In genomic region chr5:138171695-138172491, GRCm38 (mm10) we compare ENCODE assay signal across 8 mouse cellular contexts. TPM values are rescaled to one million over a fixed set of nuclear protein-coding genes. Genes with fewer than 3 reads are reported as not detected.
DNase-seq lines count a peak whose midpoint lies in the region; ATAC-seq and TF ChIP-seq lines count a peak whose summit lies in the region.

Gene Ap4m1, plus strand, starts transcription at chr5:138172002.
Gene Mcm7, minus strand, starts transcription at chr5:138172422.

- ATAC-seq in heart, embryonic 11.5 days (replicated peaks; ENCODE audit: insufficient number of reproducible peaks, low FRiP score, low TSS enrichment): peak; percentile 94
- ATAC-seq in kidney, embryonic 16.5 days (ENCODE audit: low FRiP score, low TSS enrichment): peak; percentile 95

- H3K27ac ChIP-seq in heart, embryonic 11.5 days (ENCODE audit: low read depth, low read length): peak within 1 kb of the TSS; percentile 99
- peak within 1 kb of the TSS; percentile 97 for H3K27ac ChIP-seq in kidney, embryonic 16.5 days (ENCODE audit: low read length)
- peak within 1 kb of the TSS; percentile 62 for H3K27ac ChIP-seq in liver, adult 2 months (replicated peaks; ENCODE audit: insufficient read depth, low read depth, low read length)

- under 1% methylated on average over 54 of the region's 54 CpGs for WGBS in heart, embryonic 11.5 days (ENCODE audit: insufficient replicate concordance)
- under 1% methylated on average over 54 of the region's 54 CpGs for WGBS in kidney, embryonic 16.5 days
- WGBS in liver, adult 2 months: under 1% methylated on average over 54 of the region's 54 CpGs

- H3K9me3 ChIP-seq in erythroblast, embryonic 14.5 days (ENCODE audit: control insufficient read depth, low read length): no peaks in the 10 kb centered on the region
- no peaks in the 10 kb centered on the region for H3K9me3 ChIP-seq in heart, embryonic 11.5 days (replicated peaks; ENCODE audit: control insufficient read depth, low read length)
- no peaks in the 10 kb centered on the region for H3K9me3 ChIP-seq in kidney, embryonic 16.5 days (ENCODE audit: low read length)

- H3ac ChIP-seq in C2C12 (ENCODE audit: control insufficient read depth, insufficient read length, low read depth) (peak within 1 kb of the TSS; percentile 79), myocyte (ENCODE audit: control insufficient read depth, insufficient read length) (peak within 1 kb of the TSS; percentile 34)

- H3K79me2 ChIP-seq in C2C12 (ENCODE audit: control insufficient read depth, insufficient read depth) (peaks cover 60% of the 10 kb centered on the region), myocyte (ENCODE audit: control insufficient read depth, insufficient read depth) (peaks cover 19% of the 10 kb centered on the region)
- no peaks in the 10 kb centered on the region; the same call in 1 of the 2 replicates for H3K79me2 ChIP-seq in liver, adult 2 months (ENCODE audit: control insufficient read depth, insufficient read depth, low read length)

- H3K4me1 ChIP-seq in erythroblast, embryonic 14.5 days (ENCODE audit: control insufficient read depth): peaks cover 54% of the 10 kb centered on the region
- H3K4me1 ChIP-seq in heart, embryonic 11.5 days (ENCODE audit: control insufficient read depth, insufficient read depth, low read length): peaks cover 9% of the 10 kb centered on the region
- H3K4me1 ChIP-seq in kidney, embryonic 16.5 days (ENCODE audit: insufficient read depth, low read length): peaks cover 11% of the 10 kb centered on the region
- H3K4me1 ChIP-seq in liver, adult 2 months (ENCODE audit: control insufficient read depth, insufficient read depth, low read length): peaks cover 2% of the 10 kb centered on the region; the same call in 1 of the 2 replicates

- H3K4me3 ChIP-seq in C2C12 (ENCODE audit: insufficient read depth, poor library complexity, severe bottlenecking) (peak within 1 kb of the TSS; percentile 83), myocyte (peak within 1 kb of the TSS; percentile 92)
- H3K4me3 ChIP-seq in erythroblast, embryonic 14.5 days (replicated peaks): peak within 1 kb of the TSS; percentile 95
- H3K4me3 ChIP-seq in heart, embryonic 11.5 days (ENCODE audit: low read depth, low read length): peak within 1 kb of the TSS; percentile 89
- peak within 1 kb of the TSS; percentile 83 for H3K4me3 ChIP-seq in kidney, embryonic 16.5 days (ENCODE audit: low read length)
- peak within 1 kb of the TSS; percentile 61 for H3K4me3 ChIP-seq in liver, adult 2 months (ENCODE audit: insufficient read depth, low read depth, low read length)

- no peaks in the 10 kb centered on the region for H3K27me3 ChIP-seq in C2C12 (ENCODE audit: control insufficient read depth, insufficient read depth, insufficient read length)
- H3K27me3 ChIP-seq in erythroblast, embryonic 14.5 days (ENCODE audit: control insufficient read depth): no peaks in the 10 kb centered on the region
- no peaks in the 10 kb centered on the region for H3K27me3 ChIP-seq in heart, embryonic 11.5 days (ENCODE audit: control insufficient read depth, insufficient read depth, low read length)
- H3K27me3 ChIP-seq in kidney, embryonic 16.5 days (ENCODE audit: insufficient read depth, low read length): no peaks in the 10 kb centered on the region
- H3K27me3 ChIP-seq in liver, adult 2 months (ENCODE audit: control insufficient read depth, insufficient read depth, low read length): no peaks in the 10 kb centered on the region
- no peaks in the 10 kb centered on the region for H3K27me3 ChIP-seq in myocyte (ENCODE audit: control insufficient read depth, insufficient read depth, insufficient read length)
- H3K27me3 ChIP-seq in splenic B cell, adult 2 months (ENCODE audit: control insufficient read depth, insufficient read depth, low read length, poor library complexity, severe bottlenecking): no peaks in the 10 kb centered on the region

- peak; percentile 27; the same call in 1 of the 2 replicates for TF ChIP-seq POLR2A in brain, embryonic 14.5 days (IDR thresholded peaks at IDR 0.05; ENCODE audit: borderline replicate concordance, extremely low read depth, insufficient read depth, insufficient read length, poor library complexity, severe bottlenecking)
- TF ChIP-seq POLR2A in liver, adult 2 months (IDR thresholded peaks at IDR 0.05; ENCODE audit: extremely low read depth, insufficient read depth, low read length): 0 out of 2 replicates have a peak, but pooled peaks have one; percentile 15
- TF ChIP-seq POLR2A in myocyte (IDR thresholded peaks at IDR 0.05; ENCODE audit: insufficient read length, low read depth): peak; percentile 39

- peak within 1 kb of the TSS; percentile 93 for H3K4me2 ChIP-seq in heart, embryonic 11.5 days
- H3K4me2 ChIP-seq in kidney, embryonic 16.5 days (replicated peaks; ENCODE audit: low read depth, low read length): peak within 1 kb of the TSS; percentile 89
- H3K4me2 ChIP-seq in myocyte (ENCODE audit: low read depth): peak within 1 kb of the TSS; percentile 94

- peak within 1 kb of the TSS; percentile 96 for H3K9ac ChIP-seq in heart, embryonic 11.5 days (ENCODE audit: low read depth, low read length)
- peak within 1 kb of the TSS; percentile 79 for H3K9ac ChIP-seq in kidney, embryonic 16.5 days (replicated peaks; ENCODE audit: low read length)
- peak within 1 kb of the TSS; percentile 60 for H3K9ac ChIP-seq in liver, adult 2 months (ENCODE audit: low read depth, low read length)

- no peak for TF ChIP-seq CTCF in C2C12 (IDR thresholded peaks at IDR 0.05; ENCODE audit: control insufficient read depth, insufficient read depth, insufficient read length)
- TF ChIP-seq CTCF in brain, embryonic 14.5 days (IDR thresholded peaks at IDR 0.05; ENCODE audit: borderline replicate concordance, extremely low read depth, insufficient read depth, insufficient read length): 0 out of 2 replicates have a peak, but pooled peaks have one; percentile 1
- 0 out of 2 replicates have a peak, but pooled peaks have one; percentile 3 for TF ChIP-seq CTCF in liver, adult 2 months (IDR thresholded peaks at IDR 0.05; ENCODE audit: low read depth, low read length)

- H3K36me3 ChIP-seq in C2C12 (ENCODE audit: control insufficient read depth, insufficient read depth) (peaks cover 57% of the 10 kb centered on the region), myocyte (ENCODE audit: control insufficient read depth, insufficient read depth) (peaks cover 13% of the 10 kb centered on the region)
- peaks cover 82% of the 10 kb centered on the region for H3K36me3 ChIP-seq in erythroblast, embryonic 14.5 days (ENCODE audit: control insufficient read depth)
- peaks cover 34% of the 10 kb centered on the region for H3K36me3 ChIP-seq in heart, embryonic 11.5 days (ENCODE audit: control insufficient read depth, insufficient read depth, low read length)
- peaks cover 42% of the 10 kb centered on the region for H3K36me3 ChIP-seq in kidney, embryonic 16.5 days (ENCODE audit: insufficient read depth, low read length)
- peaks cover under 1% of the 10 kb centered on the region; the same call in 1 of the 2 replicates for H3K36me3 ChIP-seq in liver, adult 2 months (ENCODE audit: control insufficient read depth, insufficient read depth, low read length)
- peaks cover 3% of the 10 kb centered on the region; the same call in 1 of the 2 replicates for H3K36me3 ChIP-seq in splenic B cell, adult 2 months (ENCODE audit: control insufficient read depth, insufficient read depth, low read length, poor library complexity, severe bottlenecking)

- DNase-seq in brain, embryonic 14.5 days (ENCODE audit: low read depth): peak; percentile 99
- peak; percentile 94 for DNase-seq in liver, adult 2 months (ENCODE audit: extremely low read depth, low read depth, low spot score)
- DNase-seq in splenic B cell, adult 2 months (ENCODE audit: low read depth, low spot score): peak; percentile 95

- peaks cover 25% of the 10 kb centered on the region for H3K79me3 ChIP-seq in C2C12 (ENCODE audit: low read depth)

TF ChIP-seq in C2C12, 6 proteins besides CTCF, POLR2A, EP300 and RAD21:
- no peak for TF ChIP-seq MYOD1 (IDR thresholded peaks at IDR 0.05; ENCODE audit: control insufficient read depth, insufficient read length, low read depth)
- TF ChIP-seq USF1 (IDR thresholded peaks at IDR 0.05; ENCODE audit: low read depth): peak; percentile 91
- TF ChIP-seq CEBPB (IDR thresholded peaks at IDR 0.05; ENCODE audit: low read depth): no peak
- TF ChIP-seq FOSL1 (IDR thresholded peaks at IDR 0.05; ENCODE audit: insufficient read depth, low read length, poor library complexity, severe bottlenecking): no peak
- TF ChIP-seq MAX (IDR thresholded peaks at IDR 0.05): no peak
- no peak for TF ChIP-seq MYOG (IDR thresholded peaks at IDR 0.05; ENCODE audit: control insufficient read depth, extremely low read depth, insufficient read length)
TF ChIP-seq in C2C12: peak in this region for 1.

TF ChIP-seq in myocyte, 11 proteins besides CTCF, POLR2A, EP300 and RAD21:
- no peak for TF ChIP-seq TCF12 (IDR thresholded peaks at IDR 0.05; ENCODE audit: insufficient read depth, poor library complexity, severe bottlenecking)
- peak; percentile 9 for TF ChIP-seq SRF (IDR thresholded peaks at IDR 0.05; ENCODE audit: control insufficient read depth, insufficient read length, low read depth)
- TF ChIP-seq USF1 (IDR thresholded peaks at IDR 0.05; ENCODE audit: low read depth): peak; percentile 91
- peak; percentile 42 for TF ChIP-seq E2F4 (IDR thresholded peaks at IDR 0.05; ENCODE audit: insufficient read depth)
TF ChIP-seq in myocyte: peak in this region for 3.

RNA-seq across cellular contexts. Expression of gene Ap4m1, which starts in this region (rescaled TPM):
- 11.2 TPM for polyA plus RNA-seq in C2C12 (2012; fragmentation: generic; extraction: Trizol)
- polyA plus RNA-seq in brain, embryonic 14.5 days (2012; rRNA removed): 60.2 and 77.6 TPM in 2 replicates
- polyA plus RNA-seq in erythroblast, embryonic 14.5 days (2012): 1.1 and 1.7 TPM in 2 replicates
- polyA plus RNA-seq in heart, embryonic 11.5 days (2014; fragmentation: Nextera tagmentation; extraction: Ambion mirVana): 10.2 TPM in 2 replicates
- polyA plus RNA-seq in kidney, embryonic 16.5 days (2015; fragmentation: Nextera tagmentation; extraction: Ambion mirVana): 26.1 and 29.5 TPM in 2 replicates
- total RNA-seq in liver, adult 2 months (2014; rRNA removed): 9.6 and 12.3 TPM in 2 replicates
- polyA plus RNA-seq in liver, adult 2 months (2012; rRNA removed): 9.1 and 14.8 TPM in 2 replicates
- 10.4 TPM for polyA plus RNA-seq in myocyte (2012; fragmentation: generic; extraction: Trizol)

RNA-seq across cellular contexts. Expression of gene Mcm7, which starts in this region (rescaled TPM):
- polyA plus RNA-seq in C2C12 (2012; fragmentation: generic; extraction: Trizol) (208 TPM), myocyte (2012; fragmentation: generic; extraction: Trizol) (55.4 TPM)
- 111 and 146 TPM in 2 replicates for polyA plus RNA-seq in brain, embryonic 14.5 days (2012; rRNA removed)
- 7.1 and 11.5 TPM in 2 replicates for polyA plus RNA-seq in erythroblast, embryonic 14.5 days (2012)
- 139 and 143 TPM in 2 replicates for polyA plus RNA-seq in heart, embryonic 11.5 days (2014; fragmentation: Nextera tagmentation; extraction: Ambion mirVana)
- polyA plus RNA-seq in kidney, embryonic 16.5 days (2015; fragmentation: Nextera tagmentation; extraction: Ambion mirVana): 223 and 230 TPM in 2 replicates
- total RNA-seq in liver, adult 2 months (2014; rRNA removed): 11.0 and 14.8 TPM in 2 replicates
- 9.7 and 12.4 TPM in 2 replicates for polyA plus RNA-seq in liver, adult 2 months (2012; rRNA removed)

Comparison
In these comparisons a context has a peak if more than half of its experiments do, and no peak if none do; other contexts are left out.
1. Peak in every context shown above with its lines: DNase-seq, ATAC-seq, H3K4me3 ChIP-seq and H3K27ac ChIP-seq.